Mouse (Mus musculus) layer of hippocampus, adult 2 months (tissue): ENCODE data around the gene Mdk. TPM values are rescaled to one million over a fixed set of nuclear protein-coding genes. Genes with fewer than 3 reads are reported as not detected.
A peak's percentile ranks its signal among the peaks of the same experiment; 100 is the strongest.

Source experiments
- DNase-seq, 2 experiments: peaks; one replicate each; pipeline ENCODE4 v3.0.0; 2022; ENCODE audit warnings: low spot score in 2 of 2
- H3K27ac ChIP-seq: fragments of 200-600 bp; 2 replicates; pipeline ENCODE4 v1.8.1; 2022
- H3K4me3 ChIP-seq: fragments of 200-600 bp; 2 replicates; pipeline ENCODE4 v1.8.1; 2022; ENCODE audit warnings: mild to moderate bottlenecking
- CTCF ChIP-seq: fragments of 200-600 bp; conservative IDR thresholded peaks from 2 replicates; pipeline ENCODE4 v1.8.1; 2022; ENCODE audit warnings: antibody characterized with exemption, mild to moderate bottlenecking, moderate library complexity
- microRNA-seq, 2 experiments: library from miRNA; unstranded; fragments of <30 nt; microRNA quantifications; one replicate each; pipeline ENCODE4 v1.2.0; 2021
- total RNA-seq, 2 experiments: library from RNA; stranded (reverse); gene quantifications; 2 replicates each; pipeline ENCODE4 v1.2.3; 2021

Mdk gene
- total RNA-seq, 2 experiments from 2014 or later: 25.3 to 31.9 TPM

GRCm38 (mm10) chr2:91904618-91905307, 27.3 kb downstream of the Mdk start:
- peak; percentile 50 to 52 for DNase-seq
- Histone ChIP-seq H3K27ac (peak overlapping the region; percentile 53; the same call in 1 of the 2 replicates), H3K4me3 (no peak overlapping the region)
- no peak for TF ChIP-seq CTCF

- H3K4me3 ChIP-seq: no peak overlapping the region
- H3K27ac ChIP-seq: no peak overlapping the region
- DNase-seq: no peak
- TF ChIP-seq CTCF: no peak
Observed at GRCm38 (mm10) chr2:91903171-91903925, 28.7 kb downstream of the Mdk start.

GRCm38 (mm10) chr2:91902336-91902735, 29.8 kb downstream of the Mdk start:
- no peak for TF ChIP-seq CTCF
- H3K4me3 ChIP-seq: no peak overlapping the region
- DNase-seq: no peak
- no peak overlapping the region for H3K27ac ChIP-seq

- DNase-seq: no peak
- H3K4me3 ChIP-seq: no peak overlapping the region
- TF ChIP-seq CTCF: no peak
- no peak overlapping the region for H3K27ac ChIP-seq
Observed at GRCm38 (mm10) chr2:91900431-91900830, 31.7 kb downstream of the Mdk start.

- Histone ChIP-seq H3K27ac (no peak overlapping the region; the same call in 1 of the 2 replicates), H3K4me3 (no peak overlapping the region)
- DNase-seq: peak in 1 of 2 experiments; percentile 29
- no peak for TF ChIP-seq CTCF
Observed at GRCm38 (mm10) chr2:91899141-91899540, 33.0 kb downstream of the Mdk start.

GRCm38 (mm10) chr2:91897968-91898367, 34.1 kb downstream of the Mdk start:
- Histone ChIP-seq H3K27ac (no peak overlapping the region), H3K4me3 (no peak overlapping the region)
- no peak for TF ChIP-seq CTCF
- no peak for DNase-seq

GRCm38 (mm10) chr2:91895401-91895800, 36.7 kb downstream of the Mdk start:
- Histone ChIP-seq H3K27ac (no peak overlapping the region), H3K4me3 (no peak overlapping the region)
- DNase-seq: no peak
- TF ChIP-seq CTCF: no peak

GRCm38 (mm10) chr2:91894716-91895115, 37.4 kb downstream of the Mdk start:
- no peak for DNase-seq
- Histone ChIP-seq H3K27ac (no peak overlapping the region), H3K4me3 (no peak overlapping the region)
- TF ChIP-seq CTCF: no peak

- Histone ChIP-seq H3K4me3 (no peak overlapping the region), H3K27ac (no peak overlapping the region)
- no peak for TF ChIP-seq CTCF
- DNase-seq: no peak
Observed at GRCm38 (mm10) chr2:91884616-91885015, 47.5 kb downstream of the Mdk start.

- TF ChIP-seq CTCF: no peak
- Histone ChIP-seq H3K27ac (no peak overlapping the region), H3K4me3 (no peak overlapping the region)
- DNase-seq: peak; percentile 44 to 49
Observed at GRCm38 (mm10) chr2:91883961-91884360, 48.1 kb downstream of the Mdk start.

Small RNA genes lying within 50 kb of the gene (microRNA-seq; reads per million reads assigned to microRNA genes)
- gene Mir6999: 0 to 0.18 reads per million in 2 experiments

Other genes with a start within 250 kb of the Mdk start
- gene Atg13, start 221.7 kb downstream of the Mdk start, total RNA-seq: 10 to 100 TPM; 73.9 to 75.3 TPM
- gene Harbi1, start 221.4 kb downstream of the Mdk start, total RNA-seq: 1 to 10 TPM; 6.7 to 10.0 TPM
- gene Ambra1, start 202.2 kb downstream of the Mdk start, total RNA-seq: 10 to 100 TPM; 49.7 to 50.4 TPM
- gene Chrm4, start 5.0 kb downstream of the Mdk start, total RNA-seq: 10 to 100 TPM; 22.1 to 26.0 TPM
- gene Gm9821, start 13.4 kb upstream of the Mdk start, total RNA-seq: not detected
- gene Dgkz, start 43.6 kb upstream of the Mdk start, total RNA-seq: 100 to 1,000 TPM; 513 to 526 TPM
- gene Creb3l1, start 92.2 kb upstream of the Mdk start, total RNA-seq: 1 to 10 TPM; 3.2 to 3.6 TPM
- 100 to 1,000 TPM; 160 to 162 TPM for gene Phf21a, start 160.8 kb upstream of the Mdk start, total RNA-seq